Mouse (Mus musculus) midbrain, postnatal 0 days (tissue): ENCODE data around the gene Nrp2. TPM values are rescaled to one million over a fixed set of nuclear protein-coding genes. Genes with fewer than 3 reads are reported as not detected.

Source experiments
- ATAC-seq: fragments of 200-750 bp; cut with Nextera tagmentation; 2 replicates; pipeline ENCODE4 v1.8.0; 2017; ENCODE audit warnings: moderate number of reproducible peaks, mild to moderate bottlenecking, moderate TSS enrichment, moderate library complexity; ENCODE audit not compliant: low FRiP score
- DNase-seq: peaks from one replicate; pipeline ENCODE4 v3.0.0-alpha.2; 2015; ENCODE audit warnings: low spot score
- H3K27ac ChIP-seq: fragments of 300-500 bp; sonication (generic); 2 replicates; pipeline ENCODE4 v1.5.1; 2014; ENCODE audit warnings: low read depth, mild to moderate bottlenecking, low read length, mixed read lengths
- H3K27me3 ChIP-seq: fragments of 300-500 bp; sonication (generic); 2 replicates; pipeline ENCODE4 v1.6.1; 2014; ENCODE audit warnings: low read length, control low read depth, mixed read lengths; ENCODE audit not compliant: insufficient read depth
- H3K36me3 ChIP-seq: fragments of 300-500 bp; sonication (generic); 2 replicates; pipeline ENCODE4 v1.6.1; 2014; ENCODE audit warnings: low read length, control low read depth, mixed read lengths; ENCODE audit not compliant: insufficient read depth
- H3K4me1 ChIP-seq: fragments of 300-500 bp; sonication (generic); 2 replicates; pipeline ENCODE4 v1.6.1; 2014; ENCODE audit warnings: mild to moderate bottlenecking, control low read depth, antibody characterized with exemption, low read length, mixed read lengths; ENCODE audit not compliant: insufficient read depth
- H3K4me2 ChIP-seq: fragments of 300-500 bp; sonication (generic); 2 replicates; pipeline ENCODE4 v1.6.1; 2014; ENCODE audit warnings: low read depth, mild to moderate bottlenecking, low read length, mixed read lengths; ENCODE audit not compliant: poor library complexity, severe bottlenecking
- H3K4me3 ChIP-seq: fragments of 300-500 bp; sonication (generic); 2 replicates; pipeline ENCODE4 v1.5.1; 2014; ENCODE audit warnings: low read depth, mild to moderate bottlenecking, low read length, moderate library complexity
- H3K9ac ChIP-seq: fragments of 300-500 bp; sonication (generic); replicated peaks from 2 replicates; pipeline ENCODE4 v1.6.1; 2014; ENCODE audit warnings: mild to moderate bottlenecking, low read length, moderate library complexity, mixed read lengths; ENCODE audit not compliant: poor library complexity, severe bottlenecking
- H3K9me3 ChIP-seq: fragments of 300-500 bp; sonication (generic); 2 replicates; pipeline ENCODE4 v1.6.1; 2016; ENCODE audit warnings: low read length, control low read depth
- CTCF ChIP-seq: IDR thresholded peaks from 2 replicates; pipeline ENCODE4 v1.5.1; 2016; ENCODE audit warnings: antibody characterized with exemption, mild to moderate bottlenecking
- WGBS: fragments of 180-500 bp; shearing (Covaris S2); extraction: QIAGEN DNeasy Blood & Tissue Kit; methylation state at CpG from one replicate; pipeline ENCODE4 v1.1.7; 2014; 5-methylcytosine and 5-hydroxymethylcytosine counted together
- polyA plus RNA-seq: library from polyadenylated mRNA; unstranded; fragments of >200 nt; fragmentation: Nextera tagmentation; extraction: Ambion mirVana; gene quantifications from 2 replicates; pipeline ENCODE4 v1.2.1, GENCODE M21; 2015
- total RNA-seq: library from RNA; depleted of rRNA; stranded (reverse); fragments of >200 nt; gene quantifications from 2 replicates; pipeline ENCODE4 v1.2.3, GENCODE M21; 2014

Nrp2 gene
- total and polyA plus RNA-seq, 2 experiments from 2014 or later = 17.1 to 56.7 TPM

DNA sequence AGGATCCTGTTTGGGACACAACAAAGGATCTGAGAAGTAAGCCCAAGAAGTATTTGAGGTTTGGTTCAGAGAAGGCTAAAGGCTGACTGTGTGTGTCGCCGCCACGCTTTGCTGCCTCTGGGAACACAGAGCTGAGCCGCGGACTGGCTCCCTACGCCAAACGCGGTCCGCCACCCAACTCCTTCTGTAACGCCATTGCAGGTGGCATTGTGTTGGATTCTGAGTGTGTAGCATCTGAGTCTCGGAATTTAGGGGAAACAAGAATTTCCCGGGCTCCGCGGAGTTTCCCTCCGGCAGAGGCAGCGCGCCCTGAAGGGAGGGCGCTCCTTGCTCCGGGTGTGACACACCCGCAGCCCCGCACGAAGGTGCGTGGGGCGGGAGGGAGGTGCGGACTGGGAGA is 342 bp upstream of the Nrp2 start:
- peaks cover 4% of the 10 kb centered on the region; the same call in 1 of the 2 replicates for H3K4me1 ChIP-seq
- no peaks in the 10 kb centered on the region for H3K36me3 ChIP-seq
- WGBS = under 1% methylated on average over 21 of the region's 25 CpGs
- peak overlapping the region; percentile 78 for H3K27ac ChIP-seq
- H3K27me3 ChIP-seq = no peaks in the 10 kb centered on the region
- H3K9me3 ChIP-seq = no peaks in the 10 kb centered on the region
- no peak for ATAC-seq
- peak overlapping the region; percentile 80 for H3K9ac ChIP-seq
- H3K4me3 ChIP-seq = peak overlapping the region; percentile 52
- H3K4me2 ChIP-seq = peak overlapping the region; percentile 98
- no peak for DNase-seq
- no peak for TF ChIP-seq CTCF

- Histone ChIP-seq H3K4me2 (peak overlapping the region; percentile 98), H3K36me3 (no peaks in the 10 kb centered on the region), H3K27ac (peak overlapping the region; percentile 78; the same call in 1 of the 2 replicates), H3K4me1 (peaks cover 11% of the 10 kb centered on the region; the same call in 1 of the 2 replicates), H3K4me3 (peak overlapping the region; percentile 52), H3K9me3 (no peaks in the 10 kb centered on the region), H3K9ac (peak overlapping the region; percentile 80), H3K27me3 (no peaks in the 10 kb centered on the region)
- 6% methylated on average over 9 of the region's 9 CpGs for WGBS
- TF ChIP-seq CTCF = peak; percentile 11; the same call in 1 of the 2 replicates
- no peak for DNase-seq
- ATAC-seq = no peak
Observed at GRCm38 (mm10) chr1:62704117-62704888, 1.2 kb downstream of the Nrp2 start.

DNA sequence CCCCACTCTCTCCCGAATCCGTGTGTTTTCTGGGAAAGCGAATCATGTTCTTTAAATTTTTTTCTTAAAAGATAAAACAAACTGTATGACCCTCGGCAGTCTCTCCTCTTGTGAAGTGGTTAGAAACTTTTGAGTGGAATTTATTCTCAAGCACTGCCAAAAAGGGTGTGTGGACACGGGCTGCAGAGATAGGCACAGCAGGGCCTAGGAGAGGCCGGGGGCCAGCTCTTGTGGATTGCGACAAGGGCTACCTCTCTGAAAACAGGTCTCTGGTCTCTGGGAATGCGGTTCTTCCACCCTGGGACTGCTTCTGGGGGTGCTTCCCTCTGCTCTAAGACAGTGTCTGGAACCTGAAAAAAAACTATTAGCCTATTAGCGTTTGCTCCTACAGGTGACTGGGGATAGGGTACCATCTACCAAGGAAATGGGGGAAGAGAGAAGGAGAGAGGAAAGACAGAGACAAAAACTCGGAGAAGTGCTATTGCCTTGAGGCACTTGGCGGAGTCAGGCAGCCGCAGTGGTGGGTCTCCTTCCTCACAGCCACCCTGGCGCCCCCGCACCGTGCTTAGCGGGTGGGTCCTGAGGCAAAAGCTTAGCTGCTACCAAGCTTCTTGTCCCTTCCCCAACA is 1.9 kb downstream of the Nrp2 start:
- no peaks in the 10 kb centered on the region for H3K9me3 ChIP-seq
- no peak for TF ChIP-seq CTCF
- 5% methylated on average over 16 of the region's 16 CpGs for WGBS
- H3K36me3 ChIP-seq = no peaks in the 10 kb centered on the region
- H3K4me3 ChIP-seq = peak overlapping the region; percentile 52
- peak overlapping the region; percentile 80 for H3K9ac ChIP-seq
- ATAC-seq (no peak), DNase-seq (no peak)
- H3K4me1 ChIP-seq = peaks cover 11% of the 10 kb centered on the region; the same call in 1 of the 2 replicates
- H3K27me3 ChIP-seq = no peaks in the 10 kb centered on the region
- peak overlapping the region; percentile 60 for H3K27ac ChIP-seq
- peak overlapping the region; percentile 98 for H3K4me2 ChIP-seq

GRCm38 (mm10) chr1:62705517-62705981 is 2.5 kb downstream of the Nrp2 start:
- H3K4me2 ChIP-seq = peak overlapping the region; percentile 98
- ATAC-seq = no peak
- peak overlapping the region; percentile 60 for H3K27ac ChIP-seq
- no peak for TF ChIP-seq CTCF
- peak overlapping the region; percentile 80 for H3K9ac ChIP-seq
- peak overlapping the region; percentile 52 for H3K4me3 ChIP-seq
- H3K36me3 ChIP-seq = no peaks in the 10 kb centered on the region
- WGBS = 2% methylated on average over 18 of the region's 18 CpGs
- H3K9me3 ChIP-seq = no peaks in the 10 kb centered on the region
- H3K4me1 ChIP-seq = peaks cover 11% of the 10 kb centered on the region; the same call in 1 of the 2 replicates
- DNase-seq = peak; percentile 38
- H3K27me3 ChIP-seq = no peaks in the 10 kb centered on the region

DNA sequence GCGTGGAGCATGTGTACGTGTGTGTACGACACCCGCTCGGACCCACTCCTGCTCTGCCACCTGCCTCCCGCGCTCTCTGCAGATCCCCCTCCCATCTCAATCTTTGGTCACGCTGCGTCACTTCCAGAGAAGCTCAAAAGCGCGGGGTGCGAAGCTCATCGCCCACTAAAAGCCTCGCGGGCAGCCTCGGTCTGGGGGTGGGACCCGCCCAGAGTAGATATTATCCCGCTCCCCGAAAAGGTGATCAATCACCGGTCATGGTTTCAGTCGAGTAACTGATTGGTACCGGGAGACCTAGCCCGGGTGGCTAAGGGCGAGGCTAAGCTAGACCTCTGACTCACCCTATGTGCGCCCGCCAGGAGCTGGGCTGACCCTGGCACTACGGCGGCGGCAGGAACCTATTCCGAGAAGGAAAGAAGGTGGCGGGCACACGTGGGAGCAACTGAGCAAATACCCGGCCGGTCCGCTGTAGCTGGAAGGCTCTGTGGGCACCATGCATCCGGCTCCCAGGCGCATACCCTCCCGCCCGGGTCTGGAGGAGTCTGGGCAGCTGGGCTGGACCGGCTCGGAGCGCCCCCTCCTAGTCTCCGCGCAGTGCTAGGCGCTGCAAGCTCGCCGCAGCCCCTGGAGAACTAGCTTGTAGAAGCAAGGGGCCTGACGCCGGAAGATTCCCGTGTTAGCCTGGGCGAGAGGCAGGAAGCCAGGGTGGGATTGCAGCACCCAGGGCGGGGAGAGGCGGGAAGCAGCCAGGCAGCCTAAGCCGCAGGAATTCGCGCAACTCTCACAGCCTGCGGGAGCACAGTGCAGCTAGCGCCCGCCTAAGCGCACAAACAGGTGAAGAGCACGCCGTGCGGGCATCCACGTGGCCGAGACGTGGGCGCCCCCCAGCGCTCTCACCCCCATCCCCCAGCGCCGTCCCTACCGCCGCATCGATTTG is 3.3 kb downstream of the Nrp2 start:
- Histone ChIP-seq H3K27ac (peak overlapping the region; percentile 60), H3K36me3 (no peaks in the 10 kb centered on the region), H3K4me1 (peaks cover 11% of the 10 kb centered on the region; the same call in 1 of the 2 replicates), H3K4me2 (peak overlapping the region; percentile 98), H3K9me3 (no peaks in the 10 kb centered on the region), H3K9ac (peak overlapping the region; percentile 80), H3K4me3 (peak overlapping the region; percentile 52), H3K27me3 (no peaks in the 10 kb centered on the region)
- under 1% methylated on average over 72 of the region's 73 CpGs for WGBS
- TF ChIP-seq CTCF = peak; percentile 19
- ATAC-seq (peak; percentile 64), DNase-seq (peak; percentile 59)
